Mouse (Mus musculus): Measurements from ENCODE around the gene Defb6. TPM values are rescaled to one million over a fixed set of nuclear protein-coding genes. Genes with fewer than 3 reads are reported as not detected.

Gene Defb6
- total RNA-seq (2023) = not detected

GRCm38 (mm10) chr8:19225161-19225560 is at the start of gene Defb6:
Defb6 (plus strand) TSS chr8:19225478.

GRCm38 (mm10) chr8:19239616-19240015 is 14.3 kb downstream of the Defb6 start, which contains the start of gene Defb46:
Defb46 (plus strand) TSS chr8:19239916.

GRCm38 (mm10) chr8:19247280-19247679 is 22.0 kb downstream of the Defb6 start, which contains the start of gene Defb5:
Defb5 (plus strand) TSS chr8:19247580.

Other genes with a start within 250 kb of the Defb6 start
- not detected for gene Defb40, start 247.2 kb upstream of the Defb6 start, total RNA-seq (2023)
- gene Defb37, start 234.4 kb upstream of the Defb6 start, total RNA-seq (2023) = not detected
- not detected for gene Defb38, start 198.9 kb upstream of the Defb6 start, total RNA-seq (2023)
- not detected for gene Defb39, start 160.7 kb upstream of the Defb6 start, total RNA-seq (2023)
- not detected for gene Defb12, start 110.6 kb upstream of the Defb6 start, total RNA-seq (2023)
- gene Defb34, start 101.7 kb upstream of the Defb6 start, total RNA-seq (2023) = not detected
- not detected for gene Gm45826, start 84.7 kb upstream of the Defb6 start, total RNA-seq (2023)
- gene Defb14, start 31.1 kb upstream of the Defb6 start, total RNA-seq (2023) = not detected
- not detected for gene Defb4, start 26.8 kb upstream of the Defb6 start, total RNA-seq (2023)
- gene Defb46, start 14.4 kb downstream of the Defb6 start, total RNA-seq (2023) = not detected
- not detected for gene Defb5, start 22.1 kb downstream of the Defb6 start, total RNA-seq (2023)
- gene Defb3, start 67.9 kb downstream of the Defb6 start, total RNA-seq (2023) = not detected
- gene Defb8, start 222.1 kb downstream of the Defb6 start, total RNA-seq (2023) = not detected

Data from B cell, adult 67 days (primary cell).